Mouse (Mus musculus) adrenal gland, postnatal 10 days (tissue): ENCODE measurements around the gene Dnah7c. TPM values are rescaled to one million over a fixed set of nuclear protein-coding genes. Genes with fewer than 3 reads are reported as not detected.

Experiments used
- DNase-seq: peaks from one replicate; pipeline ENCODE4 v3.0.0; 2021; ENCODE audit warnings: mixed read lengths
- total RNA-seq, 2 experiments: library from RNA; stranded (reverse); gene quantifications; 2 replicates each; pipeline ENCODE4 v1.2.3; 2021

Gene Dnah7c
- total RNA-seq, 2 experiments from 2014 or later, result 0.09 to 0.12 TPM

DNA sequence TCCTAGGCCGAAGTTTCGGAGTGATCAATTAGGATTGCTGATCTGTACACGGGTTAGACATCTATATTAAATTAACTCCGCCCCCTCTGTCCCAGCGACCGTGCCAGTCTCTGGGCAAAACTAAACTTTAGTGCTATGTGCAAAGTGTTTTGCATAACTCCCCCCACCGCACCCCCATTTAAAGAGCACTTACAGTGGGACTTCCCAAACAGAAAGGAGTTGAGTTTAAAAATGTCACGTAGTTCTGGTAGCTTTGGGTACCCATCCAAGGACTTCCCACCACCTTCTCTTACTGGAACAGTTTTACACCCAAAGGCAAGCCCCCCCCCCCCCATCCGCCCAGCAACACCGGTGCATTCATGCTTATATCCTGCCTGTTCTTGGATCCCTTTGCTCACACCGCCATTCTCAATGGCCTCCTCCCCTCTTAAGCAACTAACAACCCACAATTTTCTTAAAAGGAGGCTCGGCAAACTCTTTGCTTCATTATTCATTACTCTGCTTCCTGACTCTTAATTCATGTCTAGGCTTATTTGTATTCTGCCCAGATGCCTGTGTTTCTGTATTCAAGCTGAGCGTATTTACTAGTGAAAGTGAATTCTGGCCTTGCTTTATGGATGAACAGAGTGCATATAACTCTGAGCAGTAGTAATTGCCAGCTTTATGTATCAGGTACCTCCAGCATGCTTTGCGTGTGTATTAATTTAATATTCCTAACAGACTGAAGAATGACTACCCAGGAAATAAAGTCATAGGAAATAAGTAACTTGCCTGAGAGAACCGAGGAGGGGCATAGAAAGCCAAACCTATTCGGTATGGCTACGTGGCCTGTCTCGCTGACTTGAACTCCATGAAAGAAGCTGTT is 428.9 kb downstream of the Dnah7c start:
- DNase-seq, result peak; percentile 88

DNA sequence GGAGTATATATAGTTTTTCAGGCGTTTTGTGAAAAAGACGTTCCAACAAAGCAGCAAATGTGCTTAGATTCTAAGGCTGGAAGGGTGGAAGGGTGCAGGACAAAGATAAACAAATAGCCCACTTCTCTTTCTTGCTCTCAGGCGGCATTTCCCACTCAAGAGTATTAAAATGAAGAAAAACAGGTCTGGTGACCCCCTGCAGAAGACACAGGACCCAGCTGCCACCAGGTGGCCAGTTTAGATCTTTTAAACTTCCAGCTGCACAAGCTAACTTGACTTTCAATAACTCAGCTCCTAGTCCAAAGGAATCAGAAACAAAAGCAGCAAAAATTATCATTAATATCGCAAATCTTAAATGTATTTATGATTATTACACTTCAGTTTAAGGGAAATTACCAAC is 431.1 kb downstream of the Dnah7c start:
- no peak for DNase-seq
